Mouse (Mus musculus): ENCODE results near the gene E130308A19Rik. TPM values are rescaled to one million over a fixed set of nuclear protein-coding genes. Genes with fewer than 3 reads are reported as not detected.
"Not testable (repeated sequence)": the region's sequence is repeated elsewhere in the genome, so short reads cannot be mapped to it uniquely, and the experiment has no call there.

E130308A19Rik gene
- polyA plus RNA-seq, 1 experiment from 2014 or later: 13.0 TPM

GRCm38 (mm10) chr4:59777828-59778227, 151.8 kb downstream of the E130308A19Rik start:
- Histone ChIP-seq H3K27me3 (ENCODE audit: control insufficient read depth, insufficient read depth, low read length) (no peaks in the 10 kb centered on the region), H3K4me3 (replicated peaks; ENCODE audit: low read length) (no peak overlapping the region), H3K36me3 (ENCODE audit: control insufficient read depth, insufficient read depth, low read length) (peaks cover 8% of the 10 kb centered on the region; the same call in 1 of the 2 replicates), H3K27ac (ENCODE audit: low read length) (no peak overlapping the region), H3K4me2 (ENCODE audit: low read depth, low read length) (no peak overlapping the region), H3K4me1 (ENCODE audit: control insufficient read depth, insufficient read depth, low read length) (peaks cover 3% of the 10 kb centered on the region; the same call in 1 of the 2 replicates), H3K9ac (ENCODE audit: low read length) (no peak overlapping the region), H3K9me3 (replicated peaks; ENCODE audit: control insufficient read depth, low read length) (no peaks in the 10 kb centered on the region)
- ATAC-seq (ENCODE audit: insufficient read depth, low FRiP score): no peak
- 75% methylated on average over 3 of the region's 3 CpGs for WGBS

DNA sequence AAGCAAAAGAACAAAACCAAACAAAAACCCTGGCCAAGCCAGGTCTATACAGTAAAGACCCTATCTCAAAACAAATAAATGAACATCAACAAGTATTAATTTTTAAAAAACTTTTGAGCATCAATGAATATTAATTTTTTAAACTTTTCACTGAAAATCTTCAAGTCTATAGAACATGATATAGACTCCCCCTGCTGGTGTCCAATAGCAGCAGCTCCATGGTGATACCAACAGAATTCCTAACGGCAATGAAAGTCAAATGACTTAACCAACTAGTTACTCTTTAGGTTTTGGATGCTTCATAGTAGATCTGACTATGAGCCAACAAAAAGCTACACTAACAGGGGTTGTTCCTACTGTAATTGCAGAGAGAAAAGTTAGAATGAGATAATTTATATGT, 154.6 kb downstream of the E130308A19Rik start:
- peaks cover 4% of the 10 kb centered on the region; the same call in 1 of the 2 replicates for H3K4me1 ChIP-seq (ENCODE audit: control insufficient read depth, insufficient read depth, low read length)
- H3K27ac ChIP-seq (ENCODE audit: low read length): no peak overlapping the region
- WGBS: 15% methylated on average over 1 of the region's 1 CpGs
- H3K9ac ChIP-seq (ENCODE audit: low read length): no peak overlapping the region
- H3K27me3 ChIP-seq (ENCODE audit: control insufficient read depth, insufficient read depth, low read length): no peaks in the 10 kb centered on the region
- H3K4me3 ChIP-seq (replicated peaks; ENCODE audit: low read length): no peak overlapping the region
- no peaks in the 10 kb centered on the region for H3K9me3 ChIP-seq (replicated peaks; ENCODE audit: control insufficient read depth, low read length)
- H3K36me3 ChIP-seq (ENCODE audit: control insufficient read depth, insufficient read depth, low read length): 0 out of 2 replicates have a peak, but pooled peaks cover 2% of the 10 kb centered on the region
- ATAC-seq (ENCODE audit: insufficient read depth, low FRiP score): no peak
- no peak overlapping the region for H3K4me2 ChIP-seq (ENCODE audit: low read depth, low read length)

DNA sequence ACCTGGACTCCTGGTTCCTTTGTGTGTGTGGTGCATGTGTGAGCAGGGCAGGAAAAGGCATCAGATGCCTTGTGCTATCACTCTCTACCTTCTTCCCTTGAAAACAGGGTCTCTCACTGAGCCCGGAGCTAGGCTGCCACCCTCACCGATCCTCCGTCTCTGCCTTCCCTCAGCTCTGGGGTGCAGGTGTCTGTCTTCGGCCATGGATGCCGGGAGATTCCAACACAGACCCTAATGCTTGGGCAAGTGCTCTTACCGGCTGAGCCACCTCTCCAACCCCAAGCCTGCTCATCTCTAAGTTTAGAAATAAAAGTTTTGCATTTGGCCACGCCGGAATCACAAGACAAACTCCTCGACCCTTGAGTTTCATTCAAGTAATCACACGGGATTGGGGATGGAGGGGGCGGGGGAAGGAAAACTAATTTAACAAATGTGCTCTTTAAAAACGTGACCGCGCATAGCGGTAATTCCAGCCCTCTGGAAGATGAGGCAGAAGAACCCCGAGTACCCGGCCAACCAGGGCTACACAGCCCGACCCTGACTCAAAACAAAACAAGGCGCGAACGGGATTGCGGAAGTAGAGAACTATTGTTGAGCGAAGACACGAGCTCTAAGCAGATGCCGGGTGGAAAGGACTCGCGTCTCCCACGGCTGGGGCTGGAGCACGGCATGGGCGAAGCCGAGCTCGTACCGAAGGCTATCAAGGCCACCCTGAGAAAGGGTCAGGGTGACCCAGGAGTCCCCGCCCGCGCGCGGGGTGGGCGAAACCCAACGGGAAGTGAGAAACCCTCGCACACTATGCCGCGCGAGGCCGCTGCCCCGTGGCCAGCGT, 157.1 kb downstream of the E130308A19Rik start:
- Histone ChIP-seq H3K9me3 (replicated peaks; ENCODE audit: control insufficient read depth, low read length) (no peaks in the 10 kb centered on the region), H3K27ac (ENCODE audit: low read length) (peak overlapping the region; percentile 58), H3K36me3 (ENCODE audit: control insufficient read depth, insufficient read depth, low read length) (no peaks in the 10 kb centered on the region), H3K9ac (ENCODE audit: low read length) (peak overlapping the region; percentile 88), H3K4me1 (ENCODE audit: control insufficient read depth, insufficient read depth, low read length) (peaks cover 4% of the 10 kb centered on the region; the same call in 1 of the 2 replicates), H3K4me3 (replicated peaks; ENCODE audit: low read length) (peak overlapping the region; percentile 93), H3K4me2 (ENCODE audit: low read depth, low read length) (peak overlapping the region; percentile 80), H3K27me3 (ENCODE audit: control insufficient read depth, insufficient read depth, low read length) (no peaks in the 10 kb centered on the region)
- WGBS: under 1% methylated on average over 47 of the region's 47 CpGs
- peak; percentile 59 for ATAC-seq (ENCODE audit: insufficient read depth, low FRiP score)

DNA sequence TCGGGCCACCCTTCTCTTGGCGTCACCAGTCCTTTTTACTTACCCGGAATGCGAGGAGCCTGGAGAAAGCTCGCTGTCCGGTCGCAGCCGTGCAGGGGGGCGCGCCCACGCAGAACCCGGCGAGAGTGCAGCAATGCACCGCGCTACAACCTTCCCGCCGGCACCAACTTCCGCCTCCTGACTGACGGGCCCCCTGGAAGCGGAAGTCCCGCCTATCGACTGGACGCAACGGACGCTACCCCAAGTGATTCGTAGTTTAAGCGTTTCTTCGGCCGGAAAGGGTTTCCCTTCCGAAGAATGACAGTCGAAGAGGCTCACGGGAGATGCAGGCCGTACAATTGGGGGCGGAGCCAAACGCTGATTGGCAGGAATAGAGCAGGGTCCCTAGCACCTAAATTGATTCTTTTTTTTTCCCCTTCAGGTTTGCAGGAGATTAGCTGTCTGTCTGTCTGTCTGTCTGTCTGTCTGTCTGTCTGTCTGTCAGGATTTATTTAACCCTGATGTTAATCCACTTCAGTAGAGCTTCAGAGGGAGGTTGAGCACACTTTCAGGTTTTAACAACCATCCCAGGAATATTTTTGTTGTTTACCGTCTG, 157.8 kb downstream of the E130308A19Rik start:
- under 1% methylated on average over 36 of the region's 36 CpGs for WGBS
- ATAC-seq (ENCODE audit: insufficient read depth, low FRiP score): peak; percentile 97

GRCm38 (mm10) chr4:59785412-59785811, 159.4 kb downstream of the E130308A19Rik start:
- peaks cover 4% of the 10 kb centered on the region; the same call in 1 of the 2 replicates for H3K4me1 ChIP-seq (ENCODE audit: control insufficient read depth, insufficient read depth, low read length)
- ATAC-seq (ENCODE audit: insufficient read depth, low FRiP score): no peak
- no peaks in the 10 kb centered on the region for H3K27me3 ChIP-seq (ENCODE audit: control insufficient read depth, insufficient read depth, low read length)
- no peaks in the 10 kb centered on the region for H3K36me3 ChIP-seq (ENCODE audit: control insufficient read depth, insufficient read depth, low read length)
- H3K27ac ChIP-seq (ENCODE audit: low read length): no peak overlapping the region
- H3K9me3 ChIP-seq (replicated peaks; ENCODE audit: control insufficient read depth, low read length): no peaks in the 10 kb centered on the region
- no peak overlapping the region for H3K9ac ChIP-seq (ENCODE audit: low read length)
- no peak overlapping the region for H3K4me2 ChIP-seq (ENCODE audit: low read depth, low read length)
- WGBS: 22% methylated on average over 2 of the region's 2 CpGs
- no peak overlapping the region for H3K4me3 ChIP-seq (replicated peaks; ENCODE audit: low read length)

More for the DNA sequence above, 157.8 kb downstream of the E130308A19Rik start:
- Histone ChIP-seq H3K4me3 (replicated peaks; ENCODE audit: low read length) (peak overlapping the region; percentile 93), H3K4me1 (ENCODE audit: control insufficient read depth, insufficient read depth, low read length) (peaks cover 4% of the 10 kb centered on the region; the same call in 1 of the 2 replicates), H3K27ac (ENCODE audit: low read length) (peak overlapping the region; percentile 58), H3K27me3 (ENCODE audit: control insufficient read depth, insufficient read depth, low read length) (no peaks in the 10 kb centered on the region), H3K9me3 (replicated peaks; ENCODE audit: control insufficient read depth, low read length) (no peaks in the 10 kb centered on the region), H3K4me2 (ENCODE audit: low read depth, low read length) (peak overlapping the region; percentile 80), H3K36me3 (ENCODE audit: control insufficient read depth, insufficient read depth, low read length) (no peaks in the 10 kb centered on the region), H3K9ac (ENCODE audit: low read length) (peak overlapping the region; percentile 88)

DNA sequence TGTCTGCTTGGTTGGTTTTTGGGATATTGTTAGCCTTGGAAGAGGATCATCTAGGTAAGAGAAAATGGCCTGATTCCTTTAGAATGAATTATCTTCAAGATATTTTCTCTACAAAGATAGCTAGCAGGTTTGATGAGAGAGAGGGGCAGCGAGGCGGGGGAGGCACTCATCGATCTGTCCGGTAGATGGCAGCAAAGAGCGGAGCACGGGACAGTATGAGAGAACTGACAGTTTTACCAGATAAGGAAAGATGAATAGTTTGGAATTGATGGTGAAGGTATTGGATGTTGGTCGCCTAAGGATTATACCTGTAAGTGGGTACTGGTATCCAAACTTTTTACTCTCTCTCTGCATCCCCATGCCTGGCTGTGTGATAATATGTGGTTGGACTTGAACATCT, 160.7 kb downstream of the E130308A19Rik start:
- no peak overlapping the region for H3K27ac ChIP-seq (ENCODE audit: low read length)
- WGBS: 1% methylated on average over 7 of the region's 7 CpGs
- H3K4me1 ChIP-seq (ENCODE audit: control insufficient read depth, insufficient read depth, low read length): peaks cover 4% of the 10 kb centered on the region; the same call in 1 of the 2 replicates
- H3K9me3 ChIP-seq (replicated peaks; ENCODE audit: control insufficient read depth, low read length): no peaks in the 10 kb centered on the region
- ATAC-seq (ENCODE audit: insufficient read depth, low FRiP score): no peak
- H3K36me3 ChIP-seq (ENCODE audit: control insufficient read depth, insufficient read depth, low read length): no peaks in the 10 kb centered on the region
- H3K27me3 ChIP-seq (ENCODE audit: control insufficient read depth, insufficient read depth, low read length): no peaks in the 10 kb centered on the region
- H3K4me3 ChIP-seq (replicated peaks; ENCODE audit: low read length): no peak overlapping the region
- H3K9ac ChIP-seq (ENCODE audit: low read length): no peak overlapping the region
- H3K4me2 ChIP-seq (ENCODE audit: low read depth, low read length): no peak overlapping the region

DNA sequence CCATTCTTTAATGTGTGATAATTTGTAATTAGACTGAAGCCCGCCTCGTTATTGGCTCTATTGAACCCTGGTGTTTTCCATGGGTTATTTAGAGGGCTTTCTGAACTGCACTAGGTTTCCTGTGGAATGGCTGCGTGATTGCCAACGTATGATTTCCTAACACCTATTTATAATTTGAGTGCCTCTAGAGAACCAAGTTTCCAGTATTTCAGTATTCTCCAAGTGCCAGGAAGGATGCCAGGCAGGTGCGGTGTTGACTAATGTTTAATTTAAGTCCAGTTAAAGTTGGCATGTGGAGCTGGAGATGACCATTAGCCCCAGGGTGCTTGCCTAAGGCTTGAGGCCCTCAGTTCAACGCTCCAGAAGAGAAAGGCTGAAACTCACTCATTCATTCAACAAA, 161.1 kb downstream of the E130308A19Rik start:
- ATAC-seq (ENCODE audit: insufficient read depth, low FRiP score): no peak
- Histone ChIP-seq H3K9ac (ENCODE audit: low read length) (no peak overlapping the region), H3K4me3 (replicated peaks; ENCODE audit: low read length) (no peak overlapping the region), H3K4me2 (ENCODE audit: low read depth, low read length) (no peak overlapping the region), H3K36me3 (ENCODE audit: control insufficient read depth, insufficient read depth, low read length) (no peaks in the 10 kb centered on the region), H3K4me1 (ENCODE audit: control insufficient read depth, insufficient read depth, low read length) (peaks cover 4% of the 10 kb centered on the region; the same call in 1 of the 2 replicates), H3K27ac (ENCODE audit: low read length) (no peak overlapping the region), H3K27me3 (ENCODE audit: control insufficient read depth, insufficient read depth, low read length) (no peaks in the 10 kb centered on the region), H3K9me3 (replicated peaks; ENCODE audit: control insufficient read depth, low read length) (no peaks in the 10 kb centered on the region)
- WGBS: 66% methylated on average over 6 of the region's 6 CpGs

- Histone ChIP-seq H3K4me3 (replicated peaks; ENCODE audit: low read length) (no peak overlapping the region), H3K4me2 (ENCODE audit: low read depth, low read length) (no peak overlapping the region), H3K9ac (ENCODE audit: low read length) (no peak overlapping the region), H3K27ac (ENCODE audit: low read length) (no peak overlapping the region), H3K9me3 (replicated peaks; ENCODE audit: control insufficient read depth, low read length) (no peaks in the 10 kb centered on the region), H3K4me1 (ENCODE audit: control insufficient read depth, insufficient read depth, low read length) (no peaks in the 10 kb centered on the region), H3K27me3 (ENCODE audit: control insufficient read depth, insufficient read depth, low read length) (no peaks in the 10 kb centered on the region), H3K36me3 (ENCODE audit: control insufficient read depth, insufficient read depth, low read length) (no peaks in the 10 kb centered on the region)
- ATAC-seq (ENCODE audit: insufficient read depth, low FRiP score): peak; percentile 71
These were observed 163.0 kb downstream of the E130308A19Rik start for GRCm38 (mm10) chr4:59789015-59789414.

DNA sequence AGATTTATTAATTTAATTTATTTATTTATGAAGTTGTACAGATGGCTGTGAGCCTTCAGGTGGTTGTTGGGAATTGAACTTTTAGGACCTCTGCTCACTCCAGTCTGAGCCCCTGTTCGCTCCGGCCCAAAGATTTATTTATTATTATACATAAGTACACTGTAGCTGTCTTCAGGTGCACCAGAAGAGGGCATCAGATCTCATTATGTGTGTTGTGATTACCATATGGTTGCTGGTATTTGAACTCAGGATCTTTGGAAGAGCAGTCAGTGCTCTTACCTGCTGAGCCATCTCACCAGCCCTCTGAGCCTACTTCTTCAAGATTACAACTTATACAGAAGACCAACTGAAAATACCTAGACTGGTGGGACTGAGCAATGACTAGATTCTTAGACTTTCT, 167.6 kb downstream of the E130308A19Rik start:
- H3K27ac ChIP-seq (ENCODE audit: low read length); H3K4me2 ChIP-seq (ENCODE audit: low read depth, low read length); H3K4me3 ChIP-seq (replicated peaks; ENCODE audit: low read length); H3K27me3 ChIP-seq (ENCODE audit: control insufficient read depth, insufficient read depth, low read length); H3K9me3 ChIP-seq (replicated peaks; ENCODE audit: control insufficient read depth, low read length); ATAC-seq (ENCODE audit: insufficient read depth, low FRiP score); H3K9ac ChIP-seq (ENCODE audit: low read length); H3K36me3 ChIP-seq (ENCODE audit: control insufficient read depth, insufficient read depth, low read length); H3K4me1 ChIP-seq (ENCODE audit: control insufficient read depth, insufficient read depth, low read length): not testable (repeated sequence)
- WGBS: 85% methylated on average over 2 of the region's 2 CpGs

All from stomach, embryonic 16.5 days (tissue).